Mouse (Mus musculus) stomach, postnatal 0 days (tissue): ENCODE measurements at regions not wholly inside any gene's neighbourhood (a gene's known extent, or its start where the extent isn't known, plus 50 kb on each side); places are given as distances from the start of the nearest gene placed in this dataset.

ENCODE experiments used
- CTCF ChIP-seq: IDR thresholded peaks from 2 replicates; pipeline ENCODE4 v1.5.1; 2016; ENCODE audit warnings: antibody characterized with exemption, low read depth, mild to moderate bottlenecking, moderate library complexity
- EP300 ChIP-seq: optimal IDR thresholded peaks from 2 replicates; pipeline ENCODE3; 2016; ENCODE audit warnings: antibody characterized with exemption

DNA sequence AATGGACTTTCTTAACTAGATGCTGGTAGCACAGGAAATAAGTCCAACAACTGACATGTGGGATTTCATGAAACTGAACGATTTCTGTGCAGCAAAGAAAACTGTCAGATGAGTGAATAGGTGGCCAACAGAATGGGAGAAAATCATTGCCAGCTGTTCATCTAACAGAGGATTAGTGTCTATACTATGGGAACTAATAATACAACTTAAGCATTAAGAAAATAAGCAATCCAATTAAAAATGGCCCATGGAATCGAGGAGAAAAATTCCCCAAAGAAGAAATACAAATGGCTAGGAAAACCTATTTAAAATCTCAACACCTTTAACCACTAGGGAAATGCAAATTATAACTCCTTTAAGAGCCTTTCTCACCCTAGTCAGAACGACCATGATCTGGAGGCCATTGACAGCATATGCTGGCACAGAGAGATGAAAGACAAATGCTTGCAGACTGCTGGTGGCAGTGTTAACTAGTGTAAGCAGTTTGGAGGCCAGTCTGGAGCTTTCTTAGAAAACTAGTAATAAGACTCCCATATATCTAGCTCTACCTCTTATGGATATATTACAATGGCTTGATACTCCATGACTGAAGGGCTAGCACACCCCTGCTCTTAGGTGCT, 521.6 kb downstream of the Tmem182 start:
- TF ChIP-seq CTCF: no peak
- no peak for TF ChIP-seq EP300
